Mouse (Mus musculus): ENCODE data around the gene Sp2.
A peak's percentile ranks its signal among the peaks of the same experiment; 100 is the strongest.

The Sp2 gene

DNA sequence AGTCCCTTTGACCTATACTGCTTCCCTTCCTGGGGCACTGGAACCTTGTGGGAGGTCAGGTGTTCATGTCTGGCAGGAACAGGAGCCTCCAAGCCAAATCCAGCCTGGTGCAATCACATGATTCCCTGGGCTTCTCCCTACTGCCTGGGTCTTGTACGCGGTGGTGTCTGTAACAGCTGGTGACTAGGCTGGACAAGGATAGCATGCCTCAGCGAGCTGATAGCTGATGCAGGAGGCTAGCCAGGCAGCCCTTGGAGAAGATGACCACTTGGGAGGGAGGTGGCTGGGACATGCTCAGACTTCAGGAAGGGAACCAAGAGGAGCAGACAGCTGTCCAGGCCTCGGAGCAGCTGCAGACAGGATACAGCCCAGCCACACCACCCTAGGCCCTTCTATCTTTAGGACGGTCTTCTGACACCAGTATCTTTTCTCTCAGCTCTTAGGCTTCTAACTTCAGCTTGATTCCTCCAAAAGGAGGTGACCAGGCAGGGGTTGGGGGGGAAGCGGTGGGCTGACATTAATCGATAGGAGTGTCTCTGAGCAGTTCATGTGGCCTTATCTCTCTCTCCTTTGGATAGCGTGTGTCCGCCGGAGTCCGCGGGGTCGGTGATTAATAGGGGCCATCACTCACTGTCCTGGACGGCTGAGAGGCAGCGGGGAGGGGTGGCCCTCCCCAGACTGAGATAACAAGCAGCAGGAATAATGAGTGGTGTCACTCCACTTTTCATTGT lies 76.2 kb downstream of the Sp2 start:
- peak; percentile 68 for DNase-seq
